Mouse (Mus musculus) G1E (cell line): ENCODE measurements around the gene Hgd.

Source experiments
- CTCF ChIP-seq: IDR thresholded peaks from 2 replicates; pipeline ENCODE4 v1.5.1; 2012; ENCODE audit warnings: low read depth, low read length, inconsistent platforms, mixed read lengths
- GATA1 ChIP-seq: IDR thresholded peaks from 2 replicates; pipeline ENCODE4 v1.6.1; 2012; ENCODE audit warnings: borderline replicate concordance, low read length, inconsistent platforms, mixed read lengths
- GATA2 ChIP-seq: IDR thresholded peaks from 2 replicates; pipeline ENCODE4 v1.6.1; 2012; ENCODE audit warnings: low read depth, low read length, inconsistent platforms, borderline replicate concordance
- POLR2AphosphoS5 ChIP-seq: IDR thresholded peaks from 2 replicates; pipeline ENCODE4 v1.6.1; 2012; ENCODE audit warnings: low read depth, low read length, inconsistent platforms; ENCODE audit not compliant: insufficient replicate concordance

GRCm38 (mm10) chr16:37680831-37681230, 100.9 kb downstream of the Hgd start:
- TF ChIP-seq CTCF = no peak
- TF ChIP-seq GATA1 = no peak
- TF ChIP-seq GATA2 = no peak
- TF ChIP-seq POLR2AphosphoS5 = no peak
